Mouse (Mus musculus) forebrain, embryonic 15.5 days (tissue): ENCODE measurements around the gene Crocc2. TPM values are rescaled to one million over a fixed set of nuclear protein-coding genes. Genes with fewer than 3 reads are reported as not detected.
A peak's percentile ranks its signal among the peaks of the same experiment; 100 is the strongest.

Experiments used
- ATAC-seq: fragments of 200-750 bp; cut with Nextera tagmentation; replicated peaks from 2 replicates; pipeline ENCODE4 v1.8.0; 2017; ENCODE audit warnings: mild to moderate bottlenecking, moderate TSS enrichment, moderate library complexity
- H3K27ac ChIP-seq: fragments of 300-500 bp; sonication (generic); replicated peaks from 2 replicates; pipeline ENCODE4 v1.5.1; 2015; ENCODE audit warnings: mild to moderate bottlenecking, inconsistent platforms
- H3K27me3 ChIP-seq: fragments of 300-500 bp; sonication (generic); 2 replicates; pipeline ENCODE4 v1.6.1; 2015; ENCODE audit warnings: inconsistent platforms
- H3K36me3 ChIP-seq: fragments of 300-500 bp; sonication (generic); 2 replicates; pipeline ENCODE4 v1.6.1; 2015; ENCODE audit warnings: mild to moderate bottlenecking, inconsistent platforms
- H3K4me1 ChIP-seq: fragments of 300-500 bp; sonication (generic); 2 replicates; pipeline ENCODE4 v1.6.1; 2015; ENCODE audit warnings: inconsistent platforms
- H3K4me2 ChIP-seq: fragments of 300-500 bp; sonication (generic); replicated peaks from 2 replicates; pipeline ENCODE4 v1.6.1; 2015; ENCODE audit warnings: mild to moderate bottlenecking, inconsistent platforms
- H3K4me3 ChIP-seq: fragments of 300-500 bp; sonication (generic); 2 replicates; pipeline ENCODE4 v1.5.1; 2015; ENCODE audit warnings: mild to moderate bottlenecking, inconsistent platforms
- H3K9ac ChIP-seq: fragments of 300-500 bp; sonication (generic); replicated peaks from 2 replicates; pipeline ENCODE4 v1.6.1; 2015; ENCODE audit warnings: mild to moderate bottlenecking, inconsistent platforms
- H3K9me3 ChIP-seq: fragments of 300-500 bp; sonication (generic); 2 replicates; pipeline ENCODE4 v1.6.1; 2016; ENCODE audit warnings: inconsistent platforms
- WGBS: fragments of 180-500 bp; shearing (Covaris S2); methylation state at CpG from one replicate; pipeline ENCODE4 v1.1.7; 2015; ENCODE audit warnings: mixed read lengths; 5-methylcytosine and 5-hydroxymethylcytosine counted together
- polyA plus RNA-seq: library from polyadenylated mRNA; unstranded; fragments of >200 nt; fragmentation: Nextera tagmentation; extraction: Ambion mirVana; gene quantifications from 2 replicates; pipeline ENCODE4 v1.2.1, GENCODE M21; 2015

Crocc2 gene
- polyA plus RNA-seq, 1 experiment from 2014 or later = 0.38 TPM

- no peak overlapping the region for H3K27ac ChIP-seq
- H3K9ac ChIP-seq = no peak overlapping the region
- H3K9me3 ChIP-seq = no peaks in the 10 kb centered on the region
- H3K36me3 ChIP-seq = no peaks in the 10 kb centered on the region
- WGBS = 86% methylated on average over 5 of the region's 5 CpGs
- H3K27me3 ChIP-seq = no peaks in the 10 kb centered on the region
- no peak overlapping the region for H3K4me3 ChIP-seq
- H3K4me1 ChIP-seq = 0 out of 2 replicates have a peak, but pooled peaks cover 7% of the 10 kb centered on the region
- H3K4me2 ChIP-seq = no peak overlapping the region
- no peak for ATAC-seq
Measured at GRCm38 (mm10) chr1:93225731-93226520, 57.4 kb downstream of the Crocc2 start.

- Histone ChIP-seq H3K4me1 (0 out of 2 replicates have a peak, but pooled peaks cover 7% of the 10 kb centered on the region), H3K27me3 (no peaks in the 10 kb centered on the region), H3K4me3 (no peak overlapping the region), H3K9me3 (no peaks in the 10 kb centered on the region), H3K4me2 (no peak overlapping the region), H3K9ac (no peak overlapping the region), H3K27ac (no peak overlapping the region), H3K36me3 (no peaks in the 10 kb centered on the region)
- 67% methylated on average over 7 of the region's 7 CpGs for WGBS
- ATAC-seq = peak; percentile 70
Measured at GRCm38 (mm10) chr1:93227303-93227975, 58.9 kb downstream of the Crocc2 start.

- H3K4me1 ChIP-seq = 0 out of 2 replicates have a peak, but pooled peaks cover 7% of the 10 kb centered on the region
- H3K9ac ChIP-seq = no peak overlapping the region
- 96% methylated on average over 7 of the region's 7 CpGs for WGBS
- H3K4me3 ChIP-seq = no peak overlapping the region
- H3K4me2 ChIP-seq = no peak overlapping the region
- no peaks in the 10 kb centered on the region for H3K9me3 ChIP-seq
- H3K27ac ChIP-seq = no peak overlapping the region
- H3K36me3 ChIP-seq = no peaks in the 10 kb centered on the region
- no peaks in the 10 kb centered on the region for H3K27me3 ChIP-seq
- no peak for ATAC-seq
Measured at GRCm38 (mm10) chr1:93227976-93228365, 59.4 kb downstream of the Crocc2 start.

GRCm38 (mm10) chr1:93229221-93229620, 60.7 kb downstream of the Crocc2 start:
- Histone ChIP-seq H3K4me1 (0 out of 2 replicates have a peak, but pooled peaks cover 7% of the 10 kb centered on the region), H3K9ac (no peak overlapping the region), H3K27ac (no peak overlapping the region), H3K36me3 (no peaks in the 10 kb centered on the region), H3K4me2 (no peak overlapping the region), H3K27me3 (0 out of 2 replicates have a peak, but pooled peaks cover under 1% of the 10 kb centered on the region), H3K9me3 (no peaks in the 10 kb centered on the region), H3K4me3 (no peak overlapping the region)
- ATAC-seq = no peak
- WGBS = 94% methylated on average over 6 of the region's 6 CpGs

GRCm38 (mm10) chr1:93229626-93230025, 61.1 kb downstream of the Crocc2 start:
- 86% methylated on average over 4 of the region's 4 CpGs for WGBS
- H3K36me3 ChIP-seq = no peaks in the 10 kb centered on the region
- 0 out of 2 replicates have a peak, but pooled peaks cover 5% of the 10 kb centered on the region for H3K27me3 ChIP-seq
- H3K4me3 ChIP-seq = no peak overlapping the region
- H3K27ac ChIP-seq = no peak overlapping the region
- ATAC-seq = no peak
- H3K4me2 ChIP-seq = no peak overlapping the region
- H3K4me1 ChIP-seq = 0 out of 2 replicates have a peak, but pooled peaks cover 7% of the 10 kb centered on the region
- no peaks in the 10 kb centered on the region for H3K9me3 ChIP-seq
- no peak overlapping the region for H3K9ac ChIP-seq

- H3K9me3 ChIP-seq = no peaks in the 10 kb centered on the region
- peaks cover 25% of the 10 kb centered on the region for H3K27me3 ChIP-seq
- H3K9ac ChIP-seq = peak within 1 kb of the TSS; percentile 41
- peaks cover 14% of the 10 kb centered on the region for H3K4me1 ChIP-seq
- peak; percentile 88 for ATAC-seq
- H3K27ac ChIP-seq = no peak within 1 kb of the TSS
- H3K36me3 ChIP-seq = no peaks in the 10 kb centered on the region
- peak within 1 kb of the TSS; percentile 98 for H3K4me2 ChIP-seq
- H3K4me3 ChIP-seq = peak within 1 kb of the TSS; percentile 50
- under 1% methylated on average over 97 of the region's 100 CpGs for WGBS
Measured at GRCm38 (mm10) chr1:93235576-93236544, 67.3 kb downstream of the Crocc2 start, which contains the start of gene Sned1. TSS of gene Sned1 (plus strand) at chr1:93235841.

GRCm38 (mm10) chr1:93236545-93236924, 68.0 kb downstream of the Crocc2 start:
- no peaks in the 10 kb centered on the region for H3K36me3 ChIP-seq
- ATAC-seq = peak; percentile 30; the same call in 1 of the 2 replicates
- H3K27me3 ChIP-seq = peaks cover 25% of the 10 kb centered on the region
- no peaks in the 10 kb centered on the region for H3K9me3 ChIP-seq
- H3K4me1 ChIP-seq = peaks cover 14% of the 10 kb centered on the region
- peak overlapping the region; percentile 50 for H3K4me3 ChIP-seq
- H3K9ac ChIP-seq = peak overlapping the region; percentile 41
- H3K27ac ChIP-seq = no peak overlapping the region
- 11% methylated on average over 3 of the region's 3 CpGs for WGBS
- peak overlapping the region; percentile 98 for H3K4me2 ChIP-seq

- Histone ChIP-seq H3K36me3 (no peaks in the 10 kb centered on the region), H3K27me3 (peaks cover 25% of the 10 kb centered on the region)
- ATAC-seq = no peak
Measured at GRCm38 (mm10) chr1:93237676-93238075, 69.2 kb downstream of the Crocc2 start.

GRCm38 (mm10) chr1:93238201-93238600, 69.7 kb downstream of the Crocc2 start:
- 53% methylated on average over 4 of the region's 4 CpGs for WGBS
- Histone ChIP-seq H3K4me1 (peaks cover 14% of the 10 kb centered on the region), H3K4me2 (no peak overlapping the region), H3K27me3 (peaks cover 25% of the 10 kb centered on the region), H3K9me3 (no peaks in the 10 kb centered on the region), H3K9ac (no peak overlapping the region), H3K27ac (no peak overlapping the region), H3K4me3 (no peak overlapping the region), H3K36me3 (no peaks in the 10 kb centered on the region)
- ATAC-seq = no peak

More at GRCm38 (mm10) chr1:93237676-93238075, 69.2 kb downstream of the Crocc2 start:
- no peak overlapping the region for H3K4me3 ChIP-seq
- 91% methylated on average over 10 of the region's 10 CpGs for WGBS
- H3K4me1 ChIP-seq = peaks cover 14% of the 10 kb centered on the region
- H3K9me3 ChIP-seq = no peaks in the 10 kb centered on the region
- no peak overlapping the region for H3K9ac ChIP-seq
- H3K4me2 ChIP-seq = no peak overlapping the region
- H3K27ac ChIP-seq = no peak overlapping the region

GRCm38 (mm10) chr1:93245936-93246335, 77.4 kb downstream of the Crocc2 start:
- H3K4me1 ChIP-seq = no peaks in the 10 kb centered on the region
- no peaks in the 10 kb centered on the region for H3K36me3 ChIP-seq
- H3K27me3 ChIP-seq = no peaks in the 10 kb centered on the region
- no peak overlapping the region for H3K9ac ChIP-seq
- 73% methylated on average over 2 of the region's 2 CpGs for WGBS
- no peaks in the 10 kb centered on the region for H3K9me3 ChIP-seq
- no peak overlapping the region for H3K27ac ChIP-seq
- no peak overlapping the region for H3K4me3 ChIP-seq
- H3K4me2 ChIP-seq = no peak overlapping the region
- ATAC-seq = no peak

- Histone ChIP-seq H3K9me3 (no peaks in the 10 kb centered on the region), H3K36me3 (no peaks in the 10 kb centered on the region), H3K4me2 (no peak overlapping the region), H3K9ac (no peak overlapping the region), H3K4me1 (no peaks in the 10 kb centered on the region), H3K27me3 (no peaks in the 10 kb centered on the region), H3K4me3 (no peak overlapping the region), H3K27ac (no peak overlapping the region)
- 65% methylated on average over 2 of the region's 2 CpGs for WGBS
- no peak for ATAC-seq
Measured at GRCm38 (mm10) chr1:93252586-93252985, 84.1 kb downstream of the Crocc2 start.
